Mouse (Mus musculus) adrenal gland, adult 10 weeks (tissue): Measurements from ENCODE around the gene Arntl. TPM values are rescaled to one million over a fixed set of nuclear protein-coding genes. Genes with fewer than 3 reads are reported as not detected.

Experiments
- polyA plus RNA-seq: library from polyadenylated mRNA; stranded (reverse); fragments of 350-450 nt; fragmentation: Illumina TruSeq; extraction: RNeasy Lipid Tissue Mini Kit (QIAGEN cat#74804); gene quantifications from one replicate; pipeline ENCODE4 v1.2.3, GENCODE M21; 2014; ENCODE audit warnings: low read depth, low replicate concordance

The Arntl gene
- polyA plus RNA-seq: 55.2 TPM

GRCm38 (mm10) chr7:113206644-113207470 is at the start of gene Arntl:
Arntl (plus strand) TSS chr7:113207465.

Other genes with a start within 250 kb of the Arntl start
- gene Btbd10, start 161.9 kb downstream of the Arntl start, polyA plus RNA-seq: 43.4 TPM
- not detected for gene Pth, start 181.1 kb downstream of the Arntl start, polyA plus RNA-seq